Mouse (Mus musculus): ENCODE measurements around the gene Ces4a. TPM values are rescaled to one million over a fixed set of nuclear protein-coding genes. Genes with fewer than 3 reads are reported as not detected.
"Not testable (repeated sequence)": the region's sequence is repeated elsewhere in the genome, so short reads cannot be mapped to it uniquely, and the experiment has no call there.

Ces4a gene
- total RNA-seq, 4 experiments from 2014 or later = not detected

GRCm38 (mm10) chr8:105169582-105169981 is 38.0 kb downstream of the Ces4a start:
- no peak for DNase-seq (ENCODE audit: low spot score in 2 of 2)

- no peak for DNase-seq (ENCODE audit: low spot score in 2 of 2)
Observed at GRCm38 (mm10) chr8:105170041-105170380, 38.4 kb downstream of the Ces4a start.

GRCm38 (mm10) chr8:105170381-105171115 is 38.9 kb downstream of the Ces4a start, which contains the start of gene Cbfb:
Cbfb (plus strand) TSS chr8:105170674.
- peak; percentile 86 to 93 for DNase-seq (ENCODE audit: low spot score in 2 of 2)

- DNase-seq (ENCODE audit: low spot score in 2 of 2) = peak; percentile 23 to 30
Observed at GRCm38 (mm10) chr8:105171116-105172002, 39.8 kb downstream of the Ces4a start.

DNA sequence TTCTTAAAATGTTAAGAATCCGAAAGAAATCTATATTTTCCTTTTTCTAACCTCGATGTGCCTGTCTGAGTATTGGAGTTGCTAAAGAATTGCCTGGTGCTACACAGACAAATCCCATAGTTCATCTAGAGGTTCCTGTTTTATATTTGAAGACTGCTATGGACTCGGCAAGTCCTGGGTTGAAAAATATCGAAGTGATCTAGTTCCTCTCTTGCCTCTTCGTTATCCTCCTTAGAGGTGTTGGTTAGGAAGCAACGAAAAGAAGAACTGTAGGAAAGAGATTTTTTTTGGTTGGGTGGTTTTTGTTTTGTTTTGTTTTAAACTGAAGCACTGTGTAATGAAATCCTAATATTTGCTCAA is 40.4 kb downstream of the Ces4a start:
- no peak for DNase-seq (ENCODE audit: low spot score in 2 of 2)

DNA sequence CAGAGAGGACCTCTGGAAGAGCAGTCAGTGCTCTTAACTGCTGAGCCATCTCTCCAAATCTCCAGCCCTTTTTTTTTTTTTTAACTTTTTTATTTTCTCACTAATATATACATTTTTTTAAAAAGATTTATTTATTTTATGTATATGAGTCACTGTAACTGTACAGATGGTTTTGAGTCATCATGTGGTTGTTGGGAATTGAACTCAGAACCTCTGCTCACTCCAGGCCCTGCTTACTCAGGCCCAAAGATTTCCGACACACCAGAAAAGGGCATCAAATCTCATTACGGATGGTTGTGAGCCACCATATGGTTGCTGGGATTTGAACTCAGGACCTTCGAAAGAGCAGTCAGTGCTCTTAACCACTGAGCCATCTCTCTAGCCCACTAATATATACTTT is 43.7 kb downstream of the Ces4a start:
- not testable (repeated sequence) for DNase-seq (ENCODE audit: low spot score in 2 of 2)

GRCm38 (mm10) chr8:105178211-105178800 is 46.7 kb downstream of the Ces4a start:
- DNase-seq (ENCODE audit: low spot score in 2 of 2) = no peak

DNA sequence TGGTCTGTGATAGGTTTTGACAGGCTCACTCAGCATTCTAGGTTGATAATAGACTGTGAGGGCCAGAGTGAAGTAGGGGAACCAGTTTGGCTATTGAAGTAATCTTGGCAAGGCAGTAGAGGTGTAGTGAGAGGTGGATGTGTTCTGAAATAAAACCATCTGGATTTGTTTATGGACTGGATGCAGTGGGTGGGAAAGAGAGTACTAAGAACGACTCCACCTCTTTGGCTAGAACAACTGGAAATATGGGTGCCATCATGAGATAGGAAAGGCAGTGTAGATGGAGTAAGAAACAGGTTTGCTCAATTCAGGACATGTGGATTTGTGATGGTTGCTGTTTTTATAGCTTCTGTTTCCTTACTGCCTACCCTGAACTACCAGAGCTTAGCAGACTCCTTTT is 50.6 kb downstream of the Ces4a start:
- DNase-seq (ENCODE audit: low spot score in 2 of 2) = no peak

DNA sequence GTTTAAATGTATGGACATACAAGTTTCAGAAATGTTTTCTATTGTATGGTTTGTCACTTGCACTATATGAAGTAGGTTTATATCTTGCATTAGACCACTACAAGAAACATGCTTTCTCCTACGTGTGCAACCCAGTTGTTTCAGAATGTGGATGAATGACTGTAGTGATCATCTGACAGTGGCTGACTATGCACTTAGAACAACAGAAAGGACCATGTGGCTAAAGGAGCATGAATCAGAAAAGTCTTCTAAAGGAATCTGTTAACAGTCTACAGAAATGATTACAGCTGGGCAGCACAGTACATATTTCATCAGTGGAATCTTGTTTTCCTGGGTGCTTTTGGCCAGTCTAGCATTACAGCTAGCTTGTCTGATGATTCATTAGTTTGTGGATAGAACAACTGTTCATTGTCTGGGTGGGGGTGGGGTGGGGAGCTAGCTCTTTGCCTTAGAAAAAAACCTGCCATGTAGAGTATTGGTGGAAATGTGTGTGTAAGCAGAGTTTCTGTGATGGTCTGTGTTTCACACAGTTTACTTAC is 54.9 kb downstream of the Ces4a start:
- DNase-seq (ENCODE audit: low spot score in 2 of 2) = no peak

DNA sequence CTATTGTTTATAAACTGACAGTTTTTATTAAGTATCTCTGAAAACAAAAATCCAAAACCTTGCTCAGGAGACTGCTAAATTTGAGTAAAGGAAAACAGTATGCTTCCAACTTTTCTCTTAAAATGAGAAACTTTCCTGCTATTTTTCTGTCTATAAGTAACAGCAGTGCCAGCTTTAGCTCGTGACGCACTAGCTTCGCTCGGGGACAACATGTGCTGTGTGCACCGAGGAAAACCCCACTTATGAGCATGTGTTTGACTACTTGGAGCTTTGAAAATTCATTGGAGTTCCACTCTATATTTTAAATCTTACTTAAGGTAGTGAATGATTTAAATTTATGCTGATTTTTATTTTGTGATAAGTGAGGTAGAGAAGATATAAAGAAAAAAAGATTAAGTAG is 60.6 kb downstream of the Ces4a start:
- no peak for DNase-seq (ENCODE audit: low spot score in 2 of 2)

Other genes with a start within 250 kb of the Ces4a start
- gene Ces2e, start 205.5 kb upstream of the Ces4a start, total RNA-seq (2022) = under 1 TPM in 1 of 4 experiments, not detected in 3; 0.30 TPM
- not detected for gene Ces2f, start 184.4 kb upstream of the Ces4a start, total RNA-seq (2022)
- under 1 TPM; 0.13 to 0.51 (median 0.32) TPM for gene Ces2g, start 170.1 kb upstream of the Ces4a start, total RNA-seq (2022)
- not detected for gene Ces2h, start 130.9 kb upstream of the Ces4a start, total RNA-seq (2022)
- gene Ces3a, start 83.2 kb upstream of the Ces4a start, total RNA-seq (2022) = not detected
- gene Ces3b, start 48.0 kb upstream of the Ces4a start, total RNA-seq (2022) = not detected
- 10 to 100 TPM; 17.4 to 21.8 (median 18.4) TPM for gene Cbfb, start 38.9 kb downstream of the Ces4a start, total RNA-seq (2022)
- 10 to 100 TPM; 34.1 to 41.5 (median 38.7) TPM for gene D230025D16Rik, start 93.3 kb downstream of the Ces4a start, total RNA-seq (2022)
- gene B3gnt9, start 123.4 kb downstream of the Ces4a start, total RNA-seq (2022) = 1 to 10 TPM; 4.2 to 5.4 (median 4.8) TPM
- gene Tradd, start 132.8 kb downstream of the Ces4a start, total RNA-seq (2022) = 10 to 100 TPM in 2 of 4 experiments, 1 to 10 TPM in 2; 7.9 to 10.9 (median 9.6) TPM
- gene Fbxl8, start 132.8 kb downstream of the Ces4a start, total RNA-seq (2022) = 1 to 10 TPM in 2 of 4 experiments, under 1 TPM in 2; 0.50 to 1.6 (median 1.1) TPM
- gene Hsf4, start 138.0 kb downstream of the Ces4a start, total RNA-seq (2022) = 10 to 100 TPM; 21.3 to 25.7 (median 22.9) TPM
- gene Nol3, start 144.3 kb downstream of the Ces4a start, total RNA-seq (2022) = 10 to 100 TPM; 10.6 to 13.8 (median 13.1) TPM
- gene 4931428F04Rik, start 158.1 kb downstream of the Ces4a start, total RNA-seq (2022) = 10 to 100 TPM; 22.0 to 26.7 (median 24.2) TPM
- 1 to 10 TPM; 1.4 to 2.2 (median 1.8) TPM for gene Exoc3l, start 164.3 kb downstream of the Ces4a start, total RNA-seq (2022)
- 10 to 100 TPM; 31.2 to 39.0 (median 34.8) TPM for gene E2f4, start 165.9 kb downstream of the Ces4a start, total RNA-seq (2022)
- gene Elmo3, start 173.8 kb downstream of the Ces4a start, total RNA-seq (2022) = 1 to 10 TPM; 1.5 to 3.0 (median 2.3) TPM
- gene Lrrc29, start 194.5 kb downstream of the Ces4a start, total RNA-seq (2022) = 1 to 10 TPM; 5.8 to 8.7 (median 7.1) TPM
- gene Tmem208, start 194.6 kb downstream of the Ces4a start, total RNA-seq (2022) = 10 to 100 TPM; 33.7 to 46.5 (median 40.0) TPM
- gene Fhod1, start 216.2 kb downstream of the Ces4a start, total RNA-seq (2022) = 1 to 10 TPM; 2.5 to 5.2 (median 4.0) TPM
- 10 to 100 TPM; 28.9 to 30.7 (median 29.7) TPM for gene Slc9a5, start 217.0 kb downstream of the Ces4a start, total RNA-seq (2022)
- gene Plekhg4, start 241.5 kb downstream of the Ces4a start, total RNA-seq (2022) = 1 to 10 TPM; 1.3 to 2.5 (median 1.6) TPM

Measured in left cerebral cortex, adult 8-10 months (tissue).